Mouse (Mus musculus) midbrain, embryonic 11.5 days (tissue): ENCODE measurements around the gene Sigirr. TPM values are rescaled to one million over a fixed set of nuclear protein-coding genes. Genes with fewer than 3 reads are reported as not detected.

ENCODE experiments used
- ATAC-seq: fragments of 200-750 bp; cut with Nextera tagmentation; 2 replicates; pipeline ENCODE4 v1.8.0; 2017; ENCODE audit warnings: moderate TSS enrichment, moderate library complexity; ENCODE audit not compliant: low FRiP score
- DNase-seq: peaks from one replicate; pipeline ENCODE4 v3.0.0; 2015; ENCODE audit warnings: low spot score; ENCODE audit errors: missing footprints
- H3K27ac ChIP-seq: fragments of 300-500 bp; sonication (generic); 2 replicates; pipeline ENCODE4 v1.5.1; 2014; ENCODE audit warnings: low read depth, low read length
- H3K27me3 ChIP-seq: fragments of 300-500 bp; sonication (generic); 2 replicates; pipeline ENCODE4 v1.6.1; 2014; ENCODE audit warnings: mild to moderate bottlenecking, low read length, moderate library complexity, mixed read lengths; ENCODE audit not compliant: control insufficient read depth, insufficient read depth
- H3K36me3 ChIP-seq: fragments of 300-500 bp; sonication (generic); 2 replicates; pipeline ENCODE4 v1.6.1; 2014; ENCODE audit warnings: mild to moderate bottlenecking, low read length, moderate library complexity, mixed read lengths; ENCODE audit not compliant: control insufficient read depth, insufficient read depth
- H3K4me1 ChIP-seq: fragments of 300-500 bp; sonication (generic); 2 replicates; pipeline ENCODE4 v1.6.1; 2014; ENCODE audit warnings: low read length; ENCODE audit not compliant: control insufficient read depth, insufficient read depth
- H3K4me2 ChIP-seq: fragments of 300-500 bp; sonication (generic); 2 replicates; pipeline ENCODE4 v1.6.1; 2014; ENCODE audit warnings: mild to moderate bottlenecking, moderate library complexity
- H3K4me3 ChIP-seq: fragments of 300-500 bp; sonication (generic); 2 replicates; pipeline ENCODE4 v1.5.1; 2014; ENCODE audit warnings: low read depth, low read length
- H3K9ac ChIP-seq: fragments of 300-500 bp; sonication (generic); 2 replicates; pipeline ENCODE4 v1.6.1; 2014; ENCODE audit warnings: low read length
- H3K9me3 ChIP-seq: fragments of 300-500 bp; sonication (generic); 2 replicates; pipeline ENCODE4 v1.6.1; 2016; ENCODE audit warnings: low read length; ENCODE audit not compliant: control insufficient read depth
- WGBS: fragments of 180-500 bp; shearing (Covaris S2); extraction: QIAGEN DNeasy Blood & Tissue Kit; methylation state at CpG from one replicate; pipeline ENCODE4 v1.1.7; 2014; 5-methylcytosine and 5-hydroxymethylcytosine counted together
- polyA plus RNA-seq: library from polyadenylated mRNA; unstranded; fragments of >200 nt; fragmentation: Nextera tagmentation; extraction: Ambion mirVana; gene quantifications from 2 replicates; pipeline ENCODE4 v1.2.1, GENCODE M21; 2014

Gene Sigirr
- polyA plus RNA-seq, 1 experiment from 2014 or later = 1.8 TPM

DNA sequence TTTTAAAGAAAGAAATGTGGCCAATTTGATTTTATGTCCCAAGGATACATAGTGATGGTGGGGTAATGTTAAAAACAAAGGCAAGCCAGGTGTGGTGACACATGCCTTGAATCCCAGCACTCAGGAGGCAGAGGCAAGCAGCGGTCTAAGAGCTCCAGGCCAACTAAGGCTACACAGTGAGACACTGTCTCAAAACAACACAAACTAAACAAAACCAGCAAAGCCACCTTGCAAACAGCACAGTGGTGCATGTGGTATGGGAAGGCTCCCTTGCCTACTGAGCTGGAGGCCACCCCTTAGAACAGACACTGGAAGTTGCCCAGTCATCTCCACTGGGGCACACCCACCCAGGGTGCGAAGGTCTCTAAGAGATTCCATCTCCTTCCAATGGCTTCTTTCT lies 40.4 kb downstream of the Sigirr start:
- 63% methylated on average over 2 of the region's 2 CpGs for WGBS
- H3K4me2 ChIP-seq = peak overlapping the region; percentile 93
- peak overlapping the region; percentile 89 for H3K4me3 ChIP-seq
- ATAC-seq (no peak), DNase-seq (no peak)
- no peaks in the 10 kb centered on the region for H3K9me3 ChIP-seq
- peaks cover 11% of the 10 kb centered on the region for H3K4me1 ChIP-seq
- H3K27me3 ChIP-seq = no peaks in the 10 kb centered on the region
- H3K27ac ChIP-seq = no peak overlapping the region
- H3K36me3 ChIP-seq = peaks cover 10% of the 10 kb centered on the region; the same call in 1 of the 2 replicates
- H3K9ac ChIP-seq = peak overlapping the region; percentile 98

DNA sequence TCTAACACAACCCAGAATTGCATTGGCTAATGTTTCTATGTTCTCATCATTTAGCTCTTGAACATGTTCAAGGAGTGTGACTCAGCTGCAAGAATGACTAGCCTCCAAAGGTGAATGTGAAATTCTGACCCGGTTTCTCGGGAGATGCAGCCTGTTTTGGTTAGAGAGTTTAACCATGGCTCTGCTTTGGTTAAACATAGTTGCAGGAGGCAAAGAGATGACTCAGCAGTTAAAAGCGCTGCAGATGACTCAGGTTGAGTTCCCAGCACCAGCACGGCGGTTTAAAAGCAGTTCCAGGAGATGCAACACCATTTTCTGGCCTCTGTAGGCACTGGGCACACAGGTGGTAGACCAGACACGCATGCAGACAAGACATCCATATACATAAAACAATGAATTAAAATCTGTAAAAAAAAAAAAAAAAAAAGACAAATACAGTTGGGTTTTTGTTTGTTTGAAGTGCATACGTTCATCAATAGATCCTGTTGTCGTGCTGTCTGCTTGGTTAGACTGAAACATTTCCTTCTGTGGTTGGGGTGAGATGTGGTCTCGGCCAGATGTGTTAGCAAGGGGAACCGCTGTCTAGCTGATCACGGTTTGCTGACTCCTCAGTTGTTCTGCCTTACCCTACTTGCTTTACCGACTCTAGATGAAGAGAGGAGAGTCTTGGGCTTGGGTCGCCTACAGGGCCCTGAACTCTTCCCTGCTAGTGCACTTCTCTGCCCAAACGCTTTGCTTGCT lies 41.6 kb downstream of the Sigirr start:
- H3K4me1 ChIP-seq = peaks cover 11% of the 10 kb centered on the region
- H3K27me3 ChIP-seq = no peaks in the 10 kb centered on the region
- no peak overlapping the region for H3K4me2 ChIP-seq
- no peaks in the 10 kb centered on the region; the same call in 1 of the 2 replicates for H3K36me3 ChIP-seq
- WGBS = 91% methylated on average over 14 of the region's 14 CpGs
- H3K9me3 ChIP-seq = no peaks in the 10 kb centered on the region
- no peak overlapping the region for H3K27ac ChIP-seq
- DNase-seq (no peak), ATAC-seq (no peak)
- no peak overlapping the region for H3K9ac ChIP-seq
- no peak overlapping the region for H3K4me3 ChIP-seq

DNA sequence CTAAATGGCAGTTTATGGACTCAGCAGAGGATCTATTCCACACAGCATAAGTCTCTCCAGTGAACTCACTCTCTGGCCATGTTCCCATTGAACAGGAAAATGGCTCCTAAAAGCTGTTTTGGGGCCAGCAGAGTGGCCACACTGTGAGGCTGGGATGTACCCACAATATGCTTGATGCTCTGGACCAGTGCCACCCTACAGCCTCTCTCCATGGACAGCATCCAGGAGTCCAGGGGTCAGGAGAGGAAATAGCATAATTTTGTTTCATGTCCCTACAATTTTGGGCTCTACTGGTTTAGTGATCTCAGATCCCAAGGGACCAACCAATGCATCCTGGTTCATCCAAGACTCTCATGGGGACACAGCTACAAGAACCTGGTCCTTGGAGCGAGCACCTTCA lies 42.8 kb downstream of the Sigirr start:
- WGBS = 93% methylated on average over 1 of the region's 1 CpGs
- Histone ChIP-seq H3K9me3 (no peaks in the 10 kb centered on the region), H3K4me3 (no peak overlapping the region), H3K9ac (no peak overlapping the region), H3K27ac (no peak overlapping the region), H3K4me2 (no peak overlapping the region), H3K4me1 (peaks cover 11% of the 10 kb centered on the region), H3K27me3 (no peaks in the 10 kb centered on the region), H3K36me3 (no peaks in the 10 kb centered on the region)
- ATAC-seq (no peak), DNase-seq (no peak)

DNA sequence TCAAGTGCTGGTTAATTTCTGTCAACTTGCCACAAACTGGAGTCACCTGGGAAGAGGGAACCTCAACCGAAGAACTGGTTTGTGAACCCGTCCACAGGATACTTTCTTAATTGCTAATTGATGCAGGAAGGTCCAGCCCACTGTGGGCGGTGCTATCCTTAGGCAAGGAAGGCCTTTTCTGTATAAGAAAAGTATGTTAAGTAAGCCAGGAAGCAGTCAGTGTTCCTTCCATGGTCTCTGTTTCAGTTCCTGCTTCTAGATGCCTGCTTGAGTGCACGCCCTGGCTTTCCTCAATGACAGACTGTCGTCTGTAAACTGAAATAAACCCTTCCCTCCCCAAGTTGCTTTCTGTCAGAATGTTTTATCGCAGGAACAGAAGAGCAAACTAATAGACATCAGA lies 43.4 kb downstream of the Sigirr start:
- DNase-seq = no peak
- Histone ChIP-seq H3K4me3 (no peak overlapping the region), H3K9me3 (no peaks in the 10 kb centered on the region), H3K27me3 (no peaks in the 10 kb centered on the region), H3K4me2 (no peak overlapping the region), H3K27ac (no peak overlapping the region), H3K36me3 (no peaks in the 10 kb centered on the region), H3K4me1 (peaks cover 7% of the 10 kb centered on the region), H3K9ac (no peak overlapping the region)
- 93% methylated on average over 6 of the region's 6 CpGs for WGBS
- ATAC-seq = no peak

DNA sequence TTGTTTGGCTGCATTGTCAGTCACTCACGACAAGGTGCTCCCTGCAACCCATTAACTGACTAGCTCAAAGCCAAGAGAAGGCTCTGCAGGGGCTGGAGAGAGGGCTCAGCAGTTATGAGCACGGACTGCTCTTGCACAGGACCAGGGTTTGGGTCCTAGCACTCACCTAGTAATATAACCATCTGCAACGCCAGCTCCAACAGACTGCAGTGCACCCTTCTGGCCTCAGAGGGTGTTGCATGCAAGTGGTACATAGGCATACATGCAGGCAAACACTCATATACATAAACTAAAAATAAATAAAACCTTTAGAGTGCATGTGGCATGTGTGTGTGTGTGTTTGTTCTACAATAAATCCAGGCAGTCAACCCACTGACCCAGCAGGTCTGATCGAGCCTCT lies 44.6 kb downstream of the Sigirr start:
- Histone ChIP-seq H3K9ac (no peak overlapping the region), H3K27ac (no peak overlapping the region), H3K4me3 (no peak overlapping the region), H3K27me3 (no peaks in the 10 kb centered on the region), H3K36me3 (no peaks in the 10 kb centered on the region), H3K4me2 (no peak overlapping the region), H3K9me3 (no peaks in the 10 kb centered on the region), H3K4me1 (no peaks in the 10 kb centered on the region)
- DNase-seq = no peak
- WGBS = 83% methylated on average over 4 of the region's 4 CpGs
- no peak for ATAC-seq

DNA sequence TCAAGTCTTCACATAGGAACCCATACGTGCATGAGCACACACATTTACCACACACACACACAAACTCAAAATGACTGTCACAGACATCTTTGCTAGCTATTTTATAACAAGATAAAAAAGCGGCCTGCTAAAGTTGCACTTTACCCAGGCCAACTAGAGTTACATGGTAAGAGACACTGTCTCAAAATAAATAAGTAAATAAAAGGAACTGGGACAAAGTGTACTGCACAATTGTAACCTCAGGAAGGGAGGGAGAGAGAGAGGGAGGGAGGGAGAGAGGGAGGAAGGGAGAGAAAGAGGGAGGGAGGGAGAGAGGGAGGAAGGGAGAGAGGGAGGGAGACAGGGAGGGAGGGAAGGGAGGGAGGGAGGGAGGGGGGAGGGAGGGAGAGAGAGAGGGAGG lies 48.0 kb downstream of the Sigirr start:
- no peak overlapping the region for H3K4me3 ChIP-seq
- H3K27me3 ChIP-seq = no peaks in the 10 kb centered on the region
- H3K27ac ChIP-seq = no peak overlapping the region
- H3K4me2 ChIP-seq = no peak overlapping the region
- no peak overlapping the region for H3K9ac ChIP-seq
- no peaks in the 10 kb centered on the region for H3K9me3 ChIP-seq
- no peaks in the 10 kb centered on the region for H3K36me3 ChIP-seq
- peaks cover 4% of the 10 kb centered on the region; the same call in 1 of the 2 replicates for H3K4me1 ChIP-seq
- ATAC-seq = no peak
- DNase-seq = no peak
- WGBS = 75% methylated on average over 2 of the region's 2 CpGs

DNA sequence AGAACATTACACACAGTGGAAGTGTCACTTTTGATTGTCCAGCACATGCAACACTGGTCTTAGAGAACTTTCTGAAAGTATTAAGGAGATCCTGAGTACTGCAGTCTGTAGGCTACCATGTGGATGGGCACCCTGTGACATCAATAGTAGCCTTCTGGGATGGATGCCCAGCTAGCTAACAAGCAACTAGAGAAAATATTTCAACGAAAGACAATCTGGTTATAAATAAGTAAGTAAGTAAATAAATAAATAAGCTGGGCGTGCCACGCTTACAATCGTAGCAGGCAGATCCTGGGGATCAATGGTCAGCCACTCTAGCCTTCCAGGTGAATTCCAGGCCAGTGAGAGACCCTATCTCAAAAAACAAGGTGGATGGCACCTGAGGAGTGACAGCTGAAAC lies 48.4 kb downstream of the Sigirr start:
- DNase-seq (no peak), ATAC-seq (no peak)
- H3K4me1 ChIP-seq = peaks cover 4% of the 10 kb centered on the region; the same call in 1 of the 2 replicates
- 90% methylated on average over 4 of the region's 4 CpGs for WGBS
- no peaks in the 10 kb centered on the region for H3K9me3 ChIP-seq
- no peak overlapping the region for H3K27ac ChIP-seq
- no peaks in the 10 kb centered on the region for H3K27me3 ChIP-seq
- H3K9ac ChIP-seq = no peak overlapping the region
- H3K4me2 ChIP-seq = no peak overlapping the region
- H3K4me3 ChIP-seq = no peak overlapping the region
- H3K36me3 ChIP-seq = no peaks in the 10 kb centered on the region

DNA sequence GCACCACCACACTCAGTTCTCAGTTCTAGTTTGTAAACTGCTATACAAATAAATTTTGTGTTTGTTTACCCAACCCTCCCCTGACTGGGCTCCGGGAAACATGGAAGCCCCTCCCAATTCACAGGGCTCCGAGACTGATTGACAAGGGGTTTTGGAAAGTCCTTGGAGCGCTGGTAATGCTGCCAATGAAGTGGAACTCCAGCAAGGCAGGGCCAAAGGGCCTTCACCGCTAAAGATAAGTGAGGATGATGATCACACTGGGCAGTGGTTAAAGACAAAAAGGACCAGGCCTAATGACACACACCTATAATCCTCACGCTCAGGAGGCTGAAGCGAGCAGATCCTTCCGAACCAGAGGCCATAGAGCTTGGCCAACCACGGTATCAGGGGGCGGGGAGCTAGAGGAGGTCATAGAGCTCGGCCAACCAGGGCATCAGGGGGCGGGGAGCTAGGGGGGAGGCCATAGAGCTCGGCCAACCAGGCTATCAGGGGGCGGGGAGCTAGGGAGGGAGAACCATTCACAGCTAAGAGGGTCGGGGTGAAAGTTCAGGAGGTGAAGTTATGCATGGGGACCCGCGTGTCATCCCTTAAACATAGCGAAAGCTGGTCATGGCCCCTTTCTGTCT lies 49.2 kb downstream of the Sigirr start:
- ATAC-seq = no peak
- H3K4me3 ChIP-seq = no peak overlapping the region
- H3K36me3 ChIP-seq = no peaks in the 10 kb centered on the region
- H3K27me3 ChIP-seq = no peaks in the 10 kb centered on the region
- DNase-seq = no peak
- WGBS = 70% methylated on average over 17 of the region's 17 CpGs
- peaks cover 4% of the 10 kb centered on the region; the same call in 1 of the 2 replicates for H3K4me1 ChIP-seq
- no peaks in the 10 kb centered on the region for H3K9me3 ChIP-seq
- H3K4me2 ChIP-seq = no peak overlapping the region
- H3K9ac ChIP-seq = no peak overlapping the region
- H3K27ac ChIP-seq = no peak overlapping the region

DNA sequence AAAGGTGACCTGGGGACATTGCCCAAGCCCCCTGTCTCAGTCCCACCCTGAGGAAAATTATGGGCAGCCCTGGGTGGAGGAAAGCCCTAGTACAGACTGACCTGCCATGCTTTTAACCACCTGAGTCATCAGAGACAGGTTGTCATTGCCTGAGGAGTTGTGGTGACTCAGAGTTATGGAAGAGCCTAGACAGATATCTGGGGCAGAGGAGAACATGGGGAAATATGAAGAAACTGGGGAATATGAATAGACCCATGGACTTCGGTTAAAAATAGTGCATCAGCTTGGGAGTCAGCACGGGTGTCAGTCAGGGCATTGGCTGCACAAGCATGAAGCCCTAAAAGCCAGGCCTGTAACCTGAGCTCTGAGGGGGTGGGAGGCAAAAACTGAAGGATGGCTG lies 51.0 kb downstream of the Sigirr start:
- 80% methylated on average over 2 of the region's 2 CpGs for WGBS
- Histone ChIP-seq H3K9me3 (no peaks in the 10 kb centered on the region), H3K36me3 (no peaks in the 10 kb centered on the region), H3K4me3 (no peak overlapping the region), H3K4me2 (no peak overlapping the region), H3K27ac (no peak overlapping the region), H3K9ac (no peak overlapping the region), H3K27me3 (no peaks in the 10 kb centered on the region), H3K4me1 (peaks cover 4% of the 10 kb centered on the region; the same call in 1 of the 2 replicates)
- no peak for DNase-seq
- ATAC-seq = no peak
